Mouse (Mus musculus) adrenal gland, postnatal 36 days (tissue): ENCODE results near the gene S100a8. TPM values are rescaled to one million over a fixed set of nuclear protein-coding genes. Genes with fewer than 3 reads are reported as not detected.

Experiments used
- DNase-seq, 2 experiments: peaks; one replicate each; pipeline ENCODE4 v3.0.0; 2021; ENCODE audit warnings: mixed read lengths in 1 of 2
- long read RNA-seq, 2 experiments: library from polyadenylated mRNA; stranded (forward); transcript quantifications; one replicate each; pipeline ENCODE4 v2.0.0; 2021; ENCODE audit warnings: borderline sequencing depth in 2 of 2
- total RNA-seq, 2 experiments: library from RNA; stranded (reverse); gene quantifications; 2 replicates each; pipeline ENCODE4 v1.2.3; 2021

S100a8 gene
- 1 to 10 TPM in 1 of 2 experiments, not detected in 1; 2.2 TPM for total RNA-seq
- long read RNA-seq, experiment 1, result 0 reads
- long read RNA-seq, experiment 2, result 0 reads

DNA sequence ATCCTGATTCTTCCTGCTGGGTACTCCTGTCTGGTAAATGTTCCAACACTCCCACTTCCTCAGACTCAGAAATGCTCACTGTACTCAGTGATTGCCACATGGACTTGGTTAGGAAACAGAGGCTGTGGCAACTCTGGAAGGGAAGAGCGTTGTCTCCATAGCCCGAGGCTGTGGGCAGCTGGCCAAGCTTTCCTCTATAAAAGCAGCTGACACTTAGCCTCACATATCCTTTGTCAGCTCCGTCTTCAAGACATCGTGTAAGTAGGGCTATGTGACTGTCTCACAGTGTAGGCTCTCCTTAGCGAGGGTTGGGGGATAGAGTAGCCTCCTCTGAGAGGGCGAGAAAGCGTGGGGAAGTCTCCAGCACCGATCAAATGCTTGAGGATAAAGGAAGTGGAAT lies at the start of gene S100a8:
S100a8 (plus strand) TSS at position 133 of the 400 bp plus-strand sequence.
- peak; percentile 44 to 55 for DNase-seq

DNA sequence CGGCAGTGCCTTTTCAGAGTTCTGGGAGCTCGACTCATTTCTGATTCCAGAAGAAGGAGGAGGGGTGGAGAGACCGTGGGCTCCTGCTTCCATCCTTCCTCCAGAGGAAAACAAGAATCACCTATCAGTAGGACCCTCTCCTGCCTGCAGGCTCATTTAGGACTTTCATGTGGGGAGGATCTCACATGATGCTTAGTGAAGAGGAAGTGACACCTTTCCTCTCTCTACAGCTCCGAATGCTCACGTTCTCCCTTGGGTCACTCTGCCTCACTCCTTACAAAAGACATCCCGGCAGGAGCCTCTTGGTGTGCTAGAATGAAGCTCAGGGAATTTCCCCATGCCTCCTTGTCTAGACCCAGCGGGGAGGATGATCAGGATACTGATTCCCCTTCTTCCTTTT lies 47.2 kb upstream of the S100a8 start:
- DNase-seq, result no peak

DNA sequence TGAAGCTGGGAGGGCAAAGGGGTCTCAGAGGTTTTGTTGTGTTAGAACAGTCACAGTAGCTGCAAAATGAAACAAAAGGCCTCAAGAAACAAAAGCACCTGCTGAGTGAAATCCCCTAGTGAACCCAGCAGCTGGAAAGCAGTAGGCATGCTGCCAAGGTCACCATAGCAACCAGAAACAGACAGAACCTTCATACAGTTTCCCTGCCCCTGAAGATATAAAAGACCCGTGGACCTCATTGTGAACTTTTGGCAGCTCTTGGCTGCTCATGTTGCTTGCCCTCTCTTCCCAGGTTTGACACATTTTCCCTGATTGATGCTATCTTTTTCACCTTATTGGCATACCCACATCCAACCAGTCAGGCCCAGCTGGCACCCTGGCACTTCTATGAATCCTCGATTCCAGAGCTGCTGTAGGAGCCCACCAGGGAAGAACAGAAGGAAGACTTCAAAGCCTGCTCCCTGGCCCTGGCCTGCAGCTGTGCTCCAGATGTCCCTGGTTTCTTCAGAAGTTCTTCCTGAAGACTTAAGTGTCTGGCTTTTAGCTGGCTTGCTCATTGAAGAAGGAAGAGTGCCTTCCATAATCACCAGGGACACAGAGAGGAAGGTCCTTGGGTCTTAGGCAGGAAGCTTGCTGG lies 45.2 kb upstream of the S100a8 start:
- DNase-seq, result peak; percentile 74 to 79

DNA sequence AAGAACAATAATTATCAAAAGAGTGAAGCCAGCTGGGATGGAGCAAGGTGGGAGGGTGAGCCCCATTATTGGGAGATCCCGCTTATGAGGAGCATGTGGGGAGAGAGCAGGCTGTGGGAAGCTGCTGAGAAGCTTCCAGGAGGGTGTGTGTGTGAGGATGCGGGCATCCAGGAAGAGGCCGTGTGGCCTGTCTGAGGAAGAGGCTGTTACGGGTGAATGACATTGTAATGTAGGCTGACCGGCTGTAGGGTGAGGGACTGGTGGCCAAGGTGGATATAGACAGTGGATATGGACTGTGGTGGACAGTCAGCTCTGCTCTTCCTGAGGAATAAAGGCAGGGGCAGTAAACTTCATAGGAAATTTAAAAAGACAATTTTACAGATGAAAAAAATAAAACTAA lies 43.3 kb upstream of the S100a8 start:
- DNase-seq, result no peak

DNA sequence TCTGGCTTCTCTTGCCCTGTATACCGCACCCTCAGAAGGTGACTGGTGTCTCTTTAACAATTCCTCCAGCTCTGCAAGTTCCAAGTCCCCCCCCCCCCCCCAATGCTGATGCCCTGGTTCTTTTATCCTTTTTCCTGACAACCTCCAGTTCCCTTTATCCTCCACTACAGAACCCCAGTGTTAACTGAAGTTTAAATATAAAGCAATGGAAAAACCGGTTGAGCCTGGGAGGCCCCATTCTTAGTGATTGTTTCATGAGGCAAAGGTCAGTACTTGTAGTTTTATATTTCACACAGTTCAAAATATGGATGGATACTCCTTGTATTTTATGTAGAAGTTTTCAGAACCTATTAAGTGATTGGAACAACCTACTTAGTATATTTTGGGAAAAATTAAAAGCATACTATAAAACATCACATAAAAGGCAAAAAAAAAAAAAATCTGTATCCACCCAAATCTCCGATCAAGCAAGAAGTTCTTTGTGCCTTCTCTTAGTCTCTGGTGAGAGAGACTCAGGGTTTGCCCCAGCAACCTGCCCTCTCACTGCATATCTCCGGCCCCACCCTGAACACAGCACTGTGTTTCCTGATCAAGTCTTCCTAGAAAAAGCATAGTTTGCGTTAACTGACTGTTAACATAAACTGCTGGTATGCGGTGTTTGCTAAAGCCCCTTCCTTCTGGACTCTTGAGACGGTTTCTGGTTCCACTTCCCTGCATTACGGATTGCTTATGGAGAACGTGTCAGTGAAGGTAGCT lies 42.3 kb upstream of the S100a8 start:
- no peak for DNase-seq

DNA sequence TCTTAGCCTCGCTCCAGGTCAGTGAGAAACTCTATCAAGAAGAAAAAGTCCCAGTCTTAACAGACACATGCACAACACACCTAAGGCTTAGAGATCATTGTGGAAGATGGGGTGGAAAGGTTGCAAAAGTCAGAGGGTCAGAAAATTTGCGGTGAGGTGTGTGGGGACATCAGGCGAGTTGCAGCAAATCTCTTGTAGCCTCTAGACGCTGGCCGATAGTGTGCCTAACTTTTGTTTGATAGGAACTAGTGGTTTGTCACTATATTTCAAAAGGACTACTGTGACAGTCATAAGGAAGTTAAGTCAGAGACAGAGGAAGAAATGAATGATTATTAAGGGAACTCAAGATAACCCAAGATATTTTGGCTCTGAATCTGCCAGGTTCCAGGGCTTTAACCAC lies 41.4 kb upstream of the S100a8 start:
- no peak for DNase-seq

DNA sequence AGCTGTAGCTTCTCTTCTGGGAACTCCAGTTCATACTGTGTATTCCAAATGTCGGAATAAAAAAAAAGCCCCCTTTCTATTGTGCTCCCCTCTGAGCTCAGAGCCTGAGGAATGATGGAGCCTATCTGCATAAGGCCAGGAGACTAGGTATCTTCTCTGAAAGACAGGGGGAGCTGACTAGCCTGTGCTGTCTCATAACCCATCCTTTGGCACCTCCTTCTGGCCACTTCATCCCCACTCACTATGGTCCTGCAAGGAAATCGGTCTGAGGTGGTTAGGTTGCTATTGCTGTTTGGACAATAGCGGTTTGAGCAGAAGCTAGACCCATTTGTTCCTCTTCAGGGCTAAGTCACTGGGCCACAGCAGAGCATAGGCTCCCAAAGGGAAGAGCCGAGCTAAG lies 41.0 kb upstream of the S100a8 start:
- DNase-seq, result no peak

DNA sequence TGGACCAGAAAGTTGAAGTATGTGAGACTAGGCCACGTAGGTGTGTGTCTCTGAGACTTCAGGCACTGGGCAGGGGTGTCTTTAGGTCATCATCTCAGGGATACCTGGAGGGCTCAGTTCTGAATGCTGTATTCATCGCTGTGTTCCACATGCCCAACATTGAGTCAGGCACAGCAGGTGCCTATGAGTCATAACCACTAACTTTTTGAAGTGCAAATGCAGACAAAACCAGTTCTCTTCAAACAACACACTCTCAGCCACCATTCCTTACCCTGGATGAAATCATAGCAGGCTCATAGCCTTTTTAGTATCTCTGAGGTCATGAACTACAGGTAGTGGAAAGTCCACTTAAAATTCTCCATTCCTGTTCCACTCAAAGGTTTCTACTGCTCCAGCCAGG lies 39.5 kb upstream of the S100a8 start:
- no peak for DNase-seq

DNA sequence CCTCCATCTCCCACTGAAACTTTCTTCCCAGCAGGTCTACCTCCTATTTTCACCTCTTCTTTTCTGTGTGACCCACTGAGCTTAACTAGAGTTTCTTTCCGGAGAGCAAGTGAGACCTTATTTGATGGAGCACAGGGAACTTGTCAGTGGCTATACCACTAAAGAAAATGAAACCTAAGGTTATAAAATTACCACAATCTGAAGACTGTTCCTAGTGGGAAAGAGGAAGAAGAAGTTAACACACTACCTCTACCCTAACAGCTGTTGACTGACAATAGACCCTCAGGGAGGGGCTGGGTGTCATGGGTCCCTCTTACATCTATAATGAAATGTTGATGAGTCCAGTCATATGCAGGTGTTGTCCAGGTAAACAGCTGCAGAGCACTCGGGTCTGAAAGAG lies 36.8 kb upstream of the S100a8 start:
- DNase-seq, result no peak

DNA sequence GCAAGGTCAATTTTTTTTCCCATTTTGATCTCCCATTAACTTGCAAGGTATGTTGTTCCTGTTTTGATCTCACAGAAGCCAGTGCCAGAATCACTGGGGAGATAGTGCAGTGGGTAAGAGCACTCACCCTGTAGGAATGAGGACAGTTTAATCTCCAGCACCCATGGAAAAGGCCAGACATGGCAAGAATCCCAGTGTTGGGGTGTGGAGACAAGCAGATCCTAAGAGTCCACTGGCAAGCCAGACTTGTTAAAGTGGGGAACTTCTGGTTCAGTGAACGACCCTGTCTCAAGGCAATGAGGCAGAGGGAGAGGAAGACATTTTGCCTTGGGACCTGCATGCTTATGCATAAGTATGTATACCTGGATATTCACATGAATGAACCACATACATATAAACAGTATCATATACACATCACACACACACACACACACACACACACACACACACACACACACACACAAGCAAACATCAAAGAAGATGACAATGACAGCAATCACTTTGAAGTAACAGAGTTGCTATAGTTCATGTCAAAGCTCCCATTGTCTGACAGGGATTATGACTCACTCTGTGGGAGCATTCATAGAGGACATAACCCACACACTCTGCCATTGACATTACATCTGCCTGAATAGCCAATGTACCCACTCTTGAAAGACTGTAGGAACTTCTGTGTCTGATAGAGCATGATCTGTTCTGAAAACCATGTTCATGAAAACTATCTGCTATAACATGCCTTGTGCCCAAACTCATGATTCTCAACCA lies 30.1 kb upstream of the S100a8 start:
- DNase-seq, result no peak

DNA sequence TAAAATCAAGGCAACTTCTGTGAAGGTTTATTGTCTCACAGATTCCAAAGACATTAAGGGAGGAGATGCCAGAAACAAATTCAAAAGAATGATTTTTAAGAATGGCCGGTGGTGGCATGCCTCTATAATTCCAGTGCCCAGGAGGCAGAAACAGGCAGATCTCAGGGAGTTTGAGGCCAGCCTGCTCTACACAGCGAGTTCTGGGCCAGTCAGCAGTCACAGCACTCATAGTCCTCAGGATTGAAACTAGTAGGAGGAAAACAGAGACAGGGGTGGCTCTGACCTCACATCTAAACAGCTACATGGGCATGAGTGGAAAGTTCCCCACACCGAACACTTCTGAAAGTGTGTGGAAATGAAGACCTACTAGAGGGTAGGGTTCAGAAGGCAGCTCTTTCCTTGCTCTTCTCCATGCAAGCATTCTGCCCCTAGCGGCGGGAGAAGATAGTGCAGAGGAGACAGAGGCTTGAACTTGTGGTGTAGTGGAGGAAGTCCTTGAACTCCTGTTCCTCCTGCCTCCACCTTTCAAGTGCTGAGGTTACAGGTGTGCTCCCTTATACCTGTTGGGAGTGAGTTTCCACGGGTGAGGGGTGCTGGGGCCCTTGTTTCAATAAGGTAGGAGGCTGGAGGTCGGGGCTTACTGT lies 29.1 kb upstream of the S100a8 start:
- peak in 1 of 2 experiments; percentile 22 for DNase-seq

DNA sequence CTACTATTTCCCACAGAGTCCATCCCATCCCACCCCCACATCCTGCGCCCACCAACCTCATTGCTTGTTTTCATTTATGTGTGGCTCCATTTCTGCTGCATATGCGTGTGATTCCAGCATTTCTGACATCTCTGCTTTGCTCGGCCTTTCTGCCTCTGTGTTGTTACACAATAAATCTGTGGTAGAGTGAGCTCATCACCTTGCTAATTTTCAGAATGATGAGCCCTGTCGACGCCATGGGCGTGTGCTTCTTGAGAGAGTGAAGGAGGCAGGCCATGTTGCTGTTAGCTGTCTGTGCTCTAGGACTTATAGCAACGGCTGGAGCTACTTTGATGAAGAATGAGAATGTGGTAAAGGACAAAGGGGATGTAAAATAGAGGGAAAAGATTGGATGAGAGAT lies 27.8 kb upstream of the S100a8 start:
- DNase-seq, result no peak

DNA sequence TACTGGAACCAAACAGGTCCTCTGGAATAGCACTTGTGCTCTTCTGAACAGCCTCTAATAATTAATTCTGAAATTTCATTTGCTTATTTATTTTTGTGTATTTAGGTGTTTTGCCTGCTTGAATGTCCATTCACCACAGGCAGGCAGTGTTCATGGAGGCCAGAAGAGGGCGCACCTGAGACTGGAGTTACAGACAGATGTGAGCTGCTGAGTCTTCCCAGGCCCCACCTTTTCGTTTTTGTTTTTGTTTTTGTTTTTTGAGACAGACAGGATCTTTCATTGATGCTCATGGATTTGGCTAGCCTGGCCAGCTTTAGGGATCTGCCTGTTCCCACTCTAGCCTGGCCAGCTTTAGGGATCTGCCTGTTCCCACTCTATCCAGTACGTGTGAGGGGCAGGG lies 24.6 kb upstream of the S100a8 start:
- DNase-seq, result peak; percentile 65 to 73

DNA sequence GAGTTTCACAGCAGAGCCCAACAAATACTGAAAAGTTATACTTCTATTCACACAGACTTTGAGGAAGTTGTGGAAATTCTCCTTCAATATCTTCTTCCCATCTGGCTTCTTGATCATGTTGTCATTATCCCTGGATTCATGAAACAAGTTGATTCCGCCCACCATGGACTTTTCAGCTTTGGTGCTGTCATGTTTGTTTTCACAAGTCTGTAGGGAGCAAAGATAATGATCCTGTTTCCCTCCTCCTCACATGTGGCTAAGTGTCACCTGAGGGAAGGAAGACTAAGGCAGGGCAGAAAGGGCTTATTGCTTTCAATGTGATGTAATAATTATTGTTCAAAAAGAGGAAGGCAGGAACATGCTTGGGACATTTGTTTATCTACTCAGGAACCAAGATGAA lies 21.5 kb upstream of the S100a8 start:
- DNase-seq, result no peak

DNA sequence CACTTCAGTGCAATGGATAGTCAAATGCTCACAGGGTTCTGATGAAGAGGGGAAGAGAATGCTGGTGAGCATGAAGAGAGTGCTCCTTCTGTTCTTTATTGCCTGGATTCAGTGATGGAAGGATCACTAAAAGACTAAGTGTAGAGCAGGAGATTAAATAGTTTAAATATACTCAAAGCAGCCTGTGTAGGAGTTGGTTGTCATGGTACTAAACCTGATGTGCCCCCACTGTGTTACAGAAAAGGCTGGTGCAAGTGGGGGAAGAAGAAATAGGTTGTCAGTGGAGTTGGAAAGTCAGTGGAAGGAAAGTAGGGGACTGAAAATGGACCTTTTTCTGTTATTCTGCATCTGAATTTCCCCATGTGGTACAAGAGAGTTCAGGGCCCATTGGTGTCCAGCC lies 19.8 kb upstream of the S100a8 start:
- DNase-seq, result no peak

DNA sequence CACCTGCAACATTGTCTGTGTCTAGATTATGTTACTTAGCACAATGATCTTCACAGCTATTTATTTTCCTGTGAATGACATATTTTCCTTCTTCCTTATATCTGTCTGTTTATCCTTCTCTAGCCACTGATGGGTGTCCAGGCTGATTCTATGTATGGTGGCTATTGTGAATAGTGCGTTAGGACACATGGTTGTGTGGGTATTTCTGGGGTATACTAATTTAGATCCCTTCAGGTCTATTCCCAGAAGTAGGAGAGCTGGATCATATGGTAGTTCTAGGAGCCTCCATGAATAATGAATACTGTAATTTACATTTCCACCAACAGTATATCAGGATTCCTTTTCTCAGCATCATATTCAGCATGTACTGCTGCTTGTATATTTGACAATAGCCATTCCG lies 18.9 kb upstream of the S100a8 start:
- no peak for DNase-seq

DNA sequence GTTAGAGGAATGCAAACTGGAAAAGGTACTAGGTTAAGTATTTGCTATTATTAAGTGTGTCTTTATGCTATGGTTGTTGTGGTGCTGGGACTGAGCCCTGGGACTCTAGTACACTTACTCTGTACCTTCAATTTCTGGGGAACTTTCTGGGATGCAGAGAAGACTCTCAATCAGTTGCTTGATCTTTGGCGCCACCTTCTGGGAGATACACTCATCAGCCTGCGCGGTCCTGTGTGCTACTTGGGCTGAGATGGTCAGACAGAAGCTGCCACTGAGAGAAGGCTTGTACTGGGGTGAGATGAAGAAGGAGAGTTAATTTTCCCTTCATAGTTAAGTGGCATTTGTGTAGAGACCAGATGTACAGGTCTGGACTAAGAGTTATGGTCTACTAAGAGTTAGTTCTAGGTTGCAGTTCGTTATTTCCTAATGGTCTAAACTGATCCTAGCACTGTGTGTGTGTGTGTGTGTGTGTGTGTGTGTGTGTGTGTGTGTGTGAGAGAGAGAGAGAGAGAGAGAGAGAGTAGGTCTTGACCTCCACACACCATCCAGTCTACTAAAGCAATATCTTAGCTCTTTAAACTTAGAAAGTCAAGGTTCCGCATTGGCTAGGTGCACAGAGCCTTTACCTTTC lies 15.8 kb upstream of the S100a8 start:
- DNase-seq, result peak; percentile 62 to 77

DNA sequence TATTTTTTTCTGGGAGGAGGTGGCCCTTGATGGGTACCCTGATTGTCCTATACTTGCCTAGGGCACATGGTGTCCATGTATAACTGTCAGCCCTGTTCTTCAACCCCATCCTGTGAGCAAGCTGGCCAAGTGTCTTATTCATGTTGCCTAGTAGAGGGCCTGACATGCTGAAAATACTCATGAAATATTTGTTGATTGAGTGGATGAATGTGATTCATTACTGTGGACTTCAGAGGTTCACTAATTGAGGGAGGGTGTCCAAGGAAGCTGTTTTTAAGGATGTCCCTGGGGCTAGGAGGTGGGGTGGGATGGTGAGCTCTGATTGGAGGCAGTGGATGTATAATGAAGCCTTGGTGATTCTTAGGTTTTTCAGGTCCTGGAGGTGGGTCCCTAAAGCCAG lies 15.1 kb upstream of the S100a8 start, which contains the start of gene S100a7a:
S100a7a (plus strand) TSS at position 301 of the 400 bp plus-strand sequence.
- DNase-seq, result no peak

DNA sequence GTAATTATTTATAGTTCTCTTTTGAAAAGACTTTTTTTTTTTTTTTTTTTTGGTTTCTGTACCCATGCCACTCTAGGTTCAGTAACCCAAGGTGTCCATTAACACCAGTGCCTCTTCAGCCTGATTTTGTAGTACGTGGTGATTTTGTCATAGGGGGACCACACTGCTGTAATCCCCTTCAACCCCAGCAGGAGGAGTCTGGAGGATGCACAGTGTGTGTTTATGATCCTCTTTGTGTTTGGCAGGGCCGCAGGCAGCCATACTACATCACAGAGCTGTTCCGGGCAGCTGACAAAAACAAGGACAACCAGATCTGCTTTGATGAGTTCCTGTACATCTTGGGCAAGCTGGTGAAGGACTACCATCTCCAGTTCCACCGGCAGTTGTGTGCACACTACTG lies 11.4 kb upstream of the S100a8 start:
- DNase-seq, result no peak

DNA sequence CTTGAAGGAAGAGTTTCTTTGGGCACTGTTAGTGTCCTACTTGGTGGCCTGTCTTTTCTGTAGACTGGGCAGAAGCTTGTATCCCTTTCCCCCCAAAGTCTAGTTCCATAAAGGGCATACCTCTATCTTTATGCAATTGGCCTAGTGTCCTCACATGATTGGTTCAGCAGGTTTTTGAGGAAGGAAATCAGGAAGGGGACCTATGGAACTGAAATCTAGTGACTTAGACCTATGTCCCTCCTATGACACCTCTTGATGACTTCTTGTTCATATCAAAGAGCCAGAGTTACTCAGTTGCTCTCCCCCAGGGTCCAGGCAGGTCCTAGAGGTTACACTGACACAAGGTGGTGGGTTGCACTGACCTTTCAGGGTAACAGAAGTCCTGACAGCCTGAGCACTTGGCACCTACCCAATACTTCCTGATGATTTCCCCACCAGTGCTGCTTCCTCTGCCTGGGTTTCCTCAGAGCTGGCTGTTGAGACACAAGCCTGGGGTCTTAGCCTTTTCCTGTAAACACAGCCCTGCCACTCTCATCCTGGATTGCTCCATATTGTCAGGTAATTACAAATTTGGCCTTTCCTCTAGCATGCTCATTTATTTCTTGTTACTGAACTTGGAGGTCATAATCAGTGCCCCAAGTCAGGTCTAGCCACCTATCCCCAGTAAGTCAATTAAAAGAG lies 9.3 kb upstream of the S100a8 start:
- no peak for DNase-seq

DNA sequence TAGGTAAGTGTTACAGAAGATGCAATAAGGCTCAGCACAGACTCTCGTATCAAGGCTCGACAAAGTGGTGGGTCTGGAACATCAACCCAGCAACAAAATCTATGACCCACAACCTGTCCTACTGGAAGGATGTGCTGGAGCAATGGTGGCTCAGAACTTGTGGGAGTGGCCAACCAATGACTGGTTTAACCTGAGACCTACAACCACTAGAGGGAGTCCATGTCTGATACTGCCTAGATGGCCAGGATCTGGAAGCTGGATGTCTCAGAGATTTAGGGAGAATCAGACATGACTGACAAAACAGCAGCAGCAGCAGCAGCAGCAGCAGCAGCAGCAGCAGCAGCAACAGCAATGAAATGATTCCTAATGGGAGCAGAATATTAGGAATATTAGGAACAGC lies 4.6 kb upstream of the S100a8 start:
- peak; percentile 14 to 30 for DNase-seq
